Mouse (Mus musculus) liver, embryonic 14.5 days (tissue): ENCODE measurements around the gene Rnf167. TPM values are rescaled to one million over a fixed set of nuclear protein-coding genes. Genes with fewer than 3 reads are reported as not detected.
A peak's percentile ranks its signal among the peaks of the same experiment; 100 is the strongest.

Experiments
- ATAC-seq: fragments of 200-750 bp; cut with Nextera tagmentation; 2 replicates; pipeline ENCODE4 v1.8.0; 2017; ENCODE audit warnings: moderate number of reproducible peaks, mild to moderate bottlenecking, moderate library complexity; ENCODE audit not compliant: insufficient read depth
- DNase-seq, 3 experiments: peaks; one replicate each; pipeline ENCODE4 v3.0.0-alpha.2; 2012 to 2013; ENCODE audit warnings: low read depth in 3 of 3, low spot score in 3 of 3
- H3K27ac ChIP-seq: fragments of 300-500 bp; sonication (generic); 2 replicates; pipeline ENCODE4 v1.5.1; 2014; ENCODE audit warnings: moderate library complexity, mild to moderate bottlenecking, control low read depth, inconsistent platforms
- H3K27me3 ChIP-seq: fragments of 300-500 bp; sonication (generic); 2 replicates; pipeline ENCODE4 v1.6.1; 2014; ENCODE audit warnings: mild to moderate bottlenecking, low read length, moderate library complexity; ENCODE audit not compliant: control insufficient read depth, insufficient read depth
- H3K36me3 ChIP-seq: fragments of 300-500 bp; sonication (generic); replicated peaks from 2 replicates; pipeline ENCODE4 v1.6.1; 2014; ENCODE audit warnings: low read depth; ENCODE audit not compliant: control insufficient read depth, insufficient read depth
- H3K4me1 ChIP-seq, 2 experiments: fragments of 200-500 bp in 1 of 2; fragments of 300-500 bp in 1 of 2; sonication (generic) in 1 of 2; replicated peaks; 2 replicates each; pipeline ENCODE4 v1.6.1; 2012 to 2014; ENCODE audit warnings: antibody characterized with exemption in 1 of 2, inconsistent platforms in 1 of 2, low read length in 1 of 2; ENCODE audit not compliant: control insufficient read depth in 2 of 2, insufficient read depth in 2 of 2
- H3K4me2 ChIP-seq: fragments of 300-500 bp; sonication (generic); 2 replicates; pipeline ENCODE4 v1.6.1; 2014; ENCODE audit warnings: low read depth, mild to moderate bottlenecking, control low read depth, moderate library complexity
- H3K4me3 ChIP-seq, 2 experiments: fragments of 200-500 bp in 1 of 2; fragments of 300-500 bp in 1 of 2; sonication (generic) in 1 of 2; 2 replicates each; pipeline ENCODE4 v1.5.1; 2012 to 2014; ENCODE audit warnings: low read depth in 2 of 2, low read length in 2 of 2, mild to moderate bottlenecking in 2 of 2, control low read depth in 1 of 2, inconsistent platforms in 1 of 2, moderate library complexity in 1 of 2; ENCODE audit not compliant: insufficient read depth in 1 of 2
- H3K9ac ChIP-seq: fragments of 300-500 bp; sonication (generic); replicated peaks from 2 replicates; pipeline ENCODE4 v1.6.1; 2014; ENCODE audit warnings: mild to moderate bottlenecking, control low read depth, moderate library complexity
- H3K9me3 ChIP-seq: fragments of 300-500 bp; sonication (generic); 2 replicates; pipeline ENCODE4 v1.6.1; 2016; ENCODE audit warnings: low read length, mixed read lengths; ENCODE audit not compliant: control insufficient read depth
- CTCF ChIP-seq: IDR thresholded peaks from 2 replicates; pipeline ENCODE4 v1.5.1; 2016; ENCODE audit warnings: antibody characterized with exemption, low read depth, control low read depth
- EP300 ChIP-seq: IDR thresholded peaks from 2 replicates; pipeline ENCODE4 v1.6.1; 2016; ENCODE audit warnings: antibody characterized with exemption, low read depth
- WGBS: fragments of 180-500 bp; shearing (Covaris S2); extraction: QIAGEN DNeasy Blood & Tissue Kit; methylation state at CpG from one replicate; pipeline ENCODE4 v1.1.7; 2014; ENCODE audit not compliant: insufficient replicate concordance; 5-methylcytosine and 5-hydroxymethylcytosine counted together
- polyA plus RNA-seq, 2 experiments: library from polyadenylated mRNA; depleted of rRNA in 1 of 2; stranded (reverse) in 1 of 2; unstranded in 1 of 2; fragments of >200 nt; fragmentation: Nextera tagmentation in 1 of 2; extraction: Ambion mirVana in 1 of 2; gene quantifications; 2 replicates each; pipeline versions ENCODE4 v1.2.1 to v1.2.3; 2012 to 2014

Gene Rnf167
- polyA plus RNA-seq, 2 experiments: 47.7 to 56.0 TPM

DNA sequence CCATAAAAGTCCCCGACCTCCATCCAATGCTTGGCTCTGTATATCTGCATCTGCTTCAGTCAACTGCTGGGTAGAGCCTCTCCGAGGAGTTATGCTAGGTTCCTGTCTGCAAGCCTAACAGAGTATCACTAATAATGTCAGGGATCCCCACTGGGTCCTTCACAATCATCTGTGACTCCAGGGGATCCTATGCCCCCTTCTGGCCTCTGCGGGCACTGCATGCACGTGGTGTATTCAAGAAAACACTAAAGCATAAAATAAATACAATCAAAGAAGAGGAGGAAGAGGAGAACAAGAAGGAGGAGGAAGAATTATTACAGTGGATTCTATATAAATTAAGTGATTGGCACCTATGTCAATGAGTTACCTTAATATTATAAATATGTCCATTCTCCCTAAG, 21.6 kb upstream of the Rnf167 start:
- Histone ChIP-seq H3K27ac (no peak overlapping the region), H3K4me3 (no peak overlapping the region), H3K9me3 (no peaks in the 10 kb centered on the region), H3K9ac (no peak overlapping the region), H3K36me3 (no peaks in the 10 kb centered on the region), H3K27me3 (no peaks in the 10 kb centered on the region), H3K4me2 (no peak overlapping the region), H3K4me1 (peaks cover 3 to 6% of the 10 kb centered on the region in 2 experiments; a peak in 2 of 4 replicates)
- DNase-seq: no peak
- 26% methylated on average over 4 of the region's 4 CpGs for WGBS
- peak; percentile 83 for TF ChIP-seq CTCF
- TF ChIP-seq EP300: no peak
- ATAC-seq: no peak

DNA sequence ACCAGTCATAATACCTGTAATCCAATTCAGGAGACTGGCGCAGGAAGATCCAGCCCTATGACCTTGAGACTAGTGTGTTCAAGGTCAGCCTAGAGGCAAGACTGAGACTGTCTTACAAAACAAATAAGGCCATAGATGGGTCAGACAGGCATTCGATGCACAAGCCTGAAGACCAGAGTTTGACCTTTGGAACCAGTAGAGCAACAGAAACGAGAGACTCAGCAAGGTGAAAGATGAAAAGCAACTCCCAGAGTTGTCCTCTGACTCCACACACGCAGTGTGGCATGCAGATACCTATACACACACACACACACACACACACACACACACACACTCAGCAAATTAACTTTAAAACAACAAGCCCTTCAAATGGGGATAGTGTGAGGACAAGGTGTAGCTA, 20.2 kb upstream of the Rnf167 start:
- TF ChIP-seq EP300 (no peak), CTCF (no peak)
- Histone ChIP-seq H3K27ac (no peak overlapping the region), H3K4me2 (no peak overlapping the region), H3K9ac (no peak overlapping the region), H3K36me3 (no peaks in the 10 kb centered on the region), H3K4me3 (no peak overlapping the region), H3K4me1 (peaks cover 3 to 8% of the 10 kb centered on the region in 2 experiments; a peak in 2 of 4 replicates), H3K9me3 (no peaks in the 10 kb centered on the region), H3K27me3 (no peaks in the 10 kb centered on the region)
- 51% methylated on average over 4 of the region's 4 CpGs for WGBS
- no peak for DNase-seq
- ATAC-seq: no peak

DNA sequence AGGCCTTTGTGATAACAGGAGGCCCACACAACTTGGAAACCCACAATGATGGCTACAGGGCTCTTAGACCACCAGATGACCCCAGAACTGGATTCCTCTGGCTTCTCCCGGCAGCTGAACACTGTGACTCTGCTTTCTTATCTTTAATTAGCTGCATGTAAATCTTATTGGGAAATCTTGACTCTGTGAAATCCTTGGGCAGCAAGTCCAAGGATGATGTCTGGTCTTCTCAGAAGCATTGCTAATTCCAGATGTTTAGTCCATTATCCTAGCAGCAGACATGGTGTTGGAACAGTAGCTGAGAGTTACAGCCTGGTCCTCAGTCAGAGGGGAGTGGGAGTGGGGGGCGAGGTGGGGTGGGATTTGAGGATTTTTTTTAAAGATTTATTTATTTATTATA, 18.6 kb upstream of the Rnf167 start:
- DNase-seq (no peak), ATAC-seq (no peak)
- no peak overlapping the region for H3K9ac ChIP-seq
- no peak for TF ChIP-seq EP300
- TF ChIP-seq CTCF: no peak
- no peak overlapping the region for H3K27ac ChIP-seq
- no peak overlapping the region for H3K4me2 ChIP-seq
- peaks cover 3 to 4% of the 10 kb centered on the region in 2 experiments; a peak in 2 of 4 replicates for H3K4me1 ChIP-seq
- no peaks in the 10 kb centered on the region for H3K9me3 ChIP-seq
- no peaks in the 10 kb centered on the region for H3K27me3 ChIP-seq
- no peaks in the 10 kb centered on the region for H3K36me3 ChIP-seq
- no peak overlapping the region for H3K4me3 ChIP-seq
- 44% methylated on average over 2 of the region's 2 CpGs for WGBS

- Histone ChIP-seq H3K9me3 (no peaks in the 10 kb centered on the region), H3K4me1 (peaks cover 3 to 4% of the 10 kb centered on the region in 2 experiments; a peak in 2 of 4 replicates), H3K4me3 (no peak overlapping the region), H3K9ac (no peak overlapping the region), H3K27me3 (no peaks in the 10 kb centered on the region), H3K36me3 (no peaks in the 10 kb centered on the region), H3K27ac (no peak overlapping the region), H3K4me2 (no peak overlapping the region)
- ATAC-seq (no peak), DNase-seq (no peak)
- WGBS: 32% methylated on average over 5 of the region's 5 CpGs
- TF ChIP-seq CTCF (peak; percentile 62), EP300 (no peak)
Observed at GRCm38 (mm10) chr11:70629557-70629956, 17.5 kb upstream of the Rnf167 start.

- Histone ChIP-seq H3K27ac (no peak overlapping the region), H3K36me3 (no peaks in the 10 kb centered on the region), H3K9me3 (no peaks in the 10 kb centered on the region), H3K27me3 (no peaks in the 10 kb centered on the region), H3K4me2 (peak overlapping the region; percentile 13; the same call in 1 of the 2 replicates), H3K4me3 (no peak overlapping the region), H3K4me1 (peaks cover 3 to 4% of the 10 kb centered on the region in 2 experiments; a peak in 2 of 4 replicates), H3K9ac (peak overlapping the region; percentile 9; the same call in 1 of the 2 replicates)
- ATAC-seq (no peak), DNase-seq (no peak)
- 29% methylated on average over 7 of the region's 7 CpGs for WGBS
- TF ChIP-seq CTCF (no peak), EP300 (no peak)
Observed at GRCm38 (mm10) chr11:70630129-70630528, 16.9 kb upstream of the Rnf167 start.
